Mouse (Mus musculus) heart, postnatal 36 days (tissue): ENCODE data around the gene Rhof. TPM values are rescaled to one million over a fixed set of nuclear protein-coding genes. Genes with fewer than 3 reads are reported as not detected.

Experiments
- DNase-seq, 2 experiments: peaks; one replicate each; pipeline ENCODE4 v3.0.0; 2021 to 2022
- intact Hi-C: fragments of 180-260 bp; cut with DNase I; formaldehyde crosslinking; loops from one replicate; pipeline ENCODE4 v1.15.1; 2025
- total RNA-seq, 2 experiments: library from RNA; stranded (reverse); gene quantifications; 2 replicates each; pipeline ENCODE4 v1.2.3; 2021

Gene Rhof
- under 1 TPM; 0.44 to 0.68 TPM for total RNA-seq

DNA sequence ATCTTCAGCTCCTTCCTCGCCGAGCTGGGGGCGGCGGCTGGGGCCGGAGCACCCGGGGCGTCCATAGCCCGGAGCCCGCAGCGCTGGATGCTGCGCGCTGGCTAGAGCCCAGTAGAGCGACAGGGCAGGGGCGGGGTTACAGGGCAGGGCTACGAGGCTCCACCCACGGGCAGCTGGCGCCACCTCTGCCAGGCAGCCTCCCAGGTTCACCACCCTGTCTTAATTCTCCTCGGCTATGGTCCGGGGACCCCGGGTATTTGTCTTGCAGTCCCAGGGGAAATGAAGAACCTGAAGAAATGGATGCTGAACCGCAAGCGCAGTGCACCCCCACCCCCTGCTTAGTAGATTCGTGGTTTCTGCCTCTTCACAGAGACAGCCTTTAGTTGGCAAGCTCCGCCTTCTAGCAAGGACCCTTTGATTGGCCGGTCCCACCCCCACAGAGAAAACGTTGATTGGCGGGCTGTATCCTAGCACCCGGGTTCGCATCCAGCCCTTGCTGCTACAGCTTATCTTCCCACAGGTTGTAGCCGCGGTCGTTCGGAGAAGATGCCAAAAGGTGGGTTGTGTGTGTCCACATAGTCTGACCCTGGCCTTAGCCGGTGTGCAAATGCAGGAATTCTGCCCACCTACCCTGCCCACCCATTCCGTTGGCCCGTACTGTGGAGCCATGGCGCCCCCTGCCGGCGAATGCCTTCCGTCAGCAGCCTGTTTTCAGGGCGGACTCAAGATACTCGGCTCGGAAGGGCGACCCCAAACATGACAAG is at the start of gene Rhof:
Gene Rhof (minus strand): TSS at position 385 of the 764 bp plus-strand sequence.
- DNase-seq = peak; percentile 86 to 91
- intact Hi-C loops = loop anchor here (1.0 kb wide), 5 partner anchors 15 to 69 kb away; no protein-coding TSS in a partner anchor

DNA sequence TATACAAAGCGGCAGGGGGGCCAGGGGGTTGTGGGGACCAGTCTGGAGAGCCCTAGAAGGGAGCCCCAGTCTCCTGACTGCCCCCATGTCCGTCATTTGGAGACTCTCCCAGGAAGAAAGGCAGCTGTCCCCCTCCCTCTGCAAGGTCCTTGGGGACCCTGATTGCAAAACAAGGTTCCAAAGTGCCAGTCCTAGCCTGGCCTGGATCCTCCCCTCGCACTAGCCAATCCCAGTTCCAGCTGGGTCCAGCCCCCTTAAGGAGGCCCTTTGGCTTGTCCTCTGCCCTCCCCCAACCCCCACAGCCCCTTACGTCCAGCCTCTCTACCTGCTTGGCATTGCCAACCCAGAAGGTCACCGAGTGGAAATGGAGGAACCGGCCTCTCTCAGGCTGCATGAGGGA is 49.0 kb upstream of the Rhof start:
- peak in 1 of 2 experiments; percentile 27 for DNase-seq
- intact Hi-C loops = no loop called here

- no peak for DNase-seq
- intact Hi-C loops = no loop called here
These were observed 47.9 kb upstream of the Rhof start for GRCm38 (mm10) chr5:123180390-123180789.

DNA sequence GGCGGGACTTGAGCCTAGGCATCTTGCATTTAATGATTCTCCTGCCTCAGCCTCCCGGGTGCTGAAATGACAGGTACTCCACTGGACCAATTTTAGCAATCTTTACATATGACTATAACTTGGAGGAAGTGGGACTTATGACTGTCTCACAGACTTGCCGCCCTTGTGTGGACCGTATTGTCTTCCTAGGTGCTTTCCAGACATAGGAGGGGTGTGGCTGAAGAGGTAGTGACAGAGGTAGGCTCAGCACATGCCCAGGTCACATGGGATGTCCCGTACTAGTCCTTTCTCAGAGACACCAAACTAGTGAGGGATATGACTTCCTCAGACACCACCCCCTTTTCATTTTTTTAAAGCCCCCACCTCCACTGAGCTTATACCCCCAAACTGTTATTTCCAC is 46.3 kb upstream of the Rhof start:
- DNase-seq = no peak
- intact Hi-C loops = no loop called here

DNA sequence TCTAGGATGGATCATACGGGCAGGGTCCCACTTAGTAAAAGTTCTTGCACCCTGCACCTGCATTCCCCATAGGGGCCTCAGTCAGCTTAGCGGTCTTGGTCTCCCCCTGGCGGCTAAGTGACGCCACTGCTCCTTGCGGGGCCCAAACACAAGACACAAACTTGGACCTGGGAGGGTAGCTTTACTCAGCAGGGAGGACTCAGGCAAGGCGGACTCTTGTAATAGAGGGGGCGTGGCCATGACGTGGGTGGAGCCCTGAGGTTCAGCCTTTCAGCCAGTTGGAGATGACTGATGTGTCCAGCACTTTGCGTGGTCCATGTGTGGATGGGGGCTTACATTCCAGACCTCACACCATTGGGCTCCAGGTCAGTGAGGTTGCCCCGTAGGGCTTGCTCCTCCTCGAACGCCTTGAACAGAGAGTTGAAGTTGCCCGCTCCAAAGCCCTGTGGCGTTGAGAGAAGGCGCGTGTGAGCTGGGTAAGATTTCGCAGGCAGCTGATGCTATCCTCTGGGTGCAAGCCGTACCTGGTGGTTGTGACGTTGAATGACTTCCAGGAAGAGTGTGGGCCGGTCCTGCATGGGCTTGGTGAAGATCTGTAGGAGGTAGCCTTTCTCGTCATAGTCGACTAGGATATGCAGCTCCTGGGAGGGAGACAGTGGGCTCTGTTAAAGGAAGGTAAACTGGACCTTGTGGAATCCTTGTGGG is 39.3 kb upstream of the Rhof start:
- intact Hi-C loops = loop anchor here (1.0 to 5.0 kb wide), 5 partner anchors 21 to 204 kb away; no protein-coding TSS in a partner anchor

GRCm38 (mm10) chr5:123170365-123170764 is 37.9 kb upstream of the Rhof start:
- intact Hi-C loops = loop anchor here (2.0 to 5.0 kb wide), 2 partner anchors 20 to 203 kb away; no protein-coding TSS in a partner anchor
- DNase-seq = no peak

More for the DNA sequence above, 39.3 kb upstream of the Rhof start:
- peak; percentile 82 to 87 for DNase-seq

DNA sequence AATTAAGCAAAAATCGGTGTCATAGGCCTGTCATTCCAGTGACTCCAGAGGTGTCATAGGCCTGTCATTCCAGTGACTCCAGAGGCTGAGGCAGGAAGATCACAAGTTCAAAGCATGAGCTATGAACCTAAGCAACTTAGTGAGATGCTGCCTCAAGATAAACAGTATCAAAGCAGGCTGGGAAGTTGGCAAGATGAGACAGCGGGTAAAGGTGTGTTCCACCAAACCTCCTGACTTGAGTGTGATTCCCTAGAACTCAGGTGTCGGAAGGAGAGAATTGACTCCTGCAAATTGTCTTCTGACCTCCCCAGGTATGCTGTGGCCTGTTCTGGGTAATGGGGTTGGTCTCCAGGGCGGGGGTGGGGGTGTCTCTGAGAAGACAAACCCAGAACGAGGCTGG is 36.8 kb upstream of the Rhof start, which contains the start of gene Psmd9:
Gene Psmd9 (plus strand): TSS at position 130 of the 400 bp plus-strand sequence.
- intact Hi-C loops = no loop called here
- DNase-seq = no peak

- intact Hi-C loops = no loop called here
- no peak for DNase-seq
These were observed 35.1 kb upstream of the Rhof start for GRCm38 (mm10) chr5:123167591-123167990.

DNA sequence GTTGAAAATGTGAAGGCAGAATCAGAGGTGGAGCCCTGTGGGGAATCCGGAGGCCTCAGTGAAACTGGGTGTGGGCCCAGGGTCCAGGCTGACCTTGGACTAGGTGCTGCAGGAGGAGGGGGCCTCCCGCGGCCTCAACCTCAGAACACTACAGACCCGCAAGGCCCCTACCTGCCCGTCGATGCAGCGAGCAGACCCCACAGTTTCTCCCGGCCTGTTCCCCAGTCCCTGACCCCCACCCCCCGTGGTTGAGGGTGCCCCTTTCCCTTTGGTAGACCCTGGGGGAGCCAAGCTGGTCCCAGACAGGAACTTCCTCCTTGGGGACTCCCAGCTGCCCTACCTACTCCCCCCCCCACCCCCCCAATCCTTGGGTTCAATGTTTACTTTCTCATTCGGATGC is 33.9 kb upstream of the Rhof start:
- no peak for DNase-seq
- intact Hi-C loops = no loop called here

- intact Hi-C loops = no loop called here
- DNase-seq = no peak
These were observed 30.4 kb upstream of the Rhof start for GRCm38 (mm10) chr5:123162942-123163341.

DNA sequence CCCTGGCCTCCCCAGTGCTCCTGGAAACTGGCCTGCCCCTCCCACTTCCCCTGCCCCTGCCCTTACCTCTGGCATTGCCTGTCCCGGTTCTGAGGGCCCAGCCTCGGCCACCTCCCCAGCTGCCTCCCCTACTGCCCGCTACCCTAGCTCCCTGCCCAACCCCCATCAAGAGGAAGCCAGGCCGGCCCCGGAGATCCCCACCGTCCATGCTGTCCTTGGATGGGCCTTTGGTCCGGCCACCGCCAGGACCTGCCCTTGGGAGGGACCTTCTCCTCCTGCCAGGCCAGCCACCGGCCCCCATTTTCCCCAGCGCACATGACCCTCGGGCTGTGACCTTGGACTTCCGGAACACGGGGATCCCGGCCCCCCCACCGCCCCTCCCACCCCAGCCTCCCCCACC is 27.8 kb upstream of the Rhof start:
- no peak for DNase-seq
- intact Hi-C loops = no loop called here

GRCm38 (mm10) chr5:123159866-123160265 is 27.4 kb upstream of the Rhof start:
- DNase-seq = no peak
- intact Hi-C loops = no loop called here

- no peak for DNase-seq
- intact Hi-C loops = no loop called here
These were observed 27.0 kb upstream of the Rhof start for GRCm38 (mm10) chr5:123159446-123159845.

DNA sequence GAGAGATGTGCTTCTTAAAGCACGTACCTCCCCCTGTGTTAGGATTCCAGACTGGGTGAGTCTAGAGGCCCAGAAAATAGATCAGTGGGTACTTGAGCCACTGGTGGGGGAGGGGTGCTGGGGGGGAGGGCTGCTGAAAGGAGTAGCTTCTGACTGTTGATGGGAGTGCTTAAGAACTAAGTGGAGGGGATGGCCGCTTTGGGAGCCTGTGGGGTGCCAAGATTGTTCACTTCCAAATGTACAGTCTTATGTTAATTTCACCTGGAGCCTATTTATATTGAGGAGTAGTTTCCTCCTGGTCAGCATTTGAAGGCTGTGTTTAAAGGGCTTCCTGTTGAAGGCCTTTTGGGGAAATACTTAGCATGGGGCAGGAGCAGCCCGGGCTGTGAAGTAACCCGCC is 25.5 kb upstream of the Rhof start:
- DNase-seq = no peak
- intact Hi-C loops = no loop called here

- intact Hi-C loops = no loop called here
- no peak for DNase-seq
These were observed 24.3 kb upstream of the Rhof start for GRCm38 (mm10) chr5:123156763-123157162.

GRCm38 (mm10) chr5:123155425-123155824 is 22.9 kb upstream of the Rhof start:
- intact Hi-C loops = loop anchor here (1.0 kb wide), 1 partner anchor 22 kb away; no protein-coding TSS in a partner anchor
- DNase-seq = peak; percentile 68 to 71

GRCm38 (mm10) chr5:123152901-123153300 is 20.4 kb upstream of the Rhof start:
- intact Hi-C loops = no loop called here
- no peak for DNase-seq

DNA sequence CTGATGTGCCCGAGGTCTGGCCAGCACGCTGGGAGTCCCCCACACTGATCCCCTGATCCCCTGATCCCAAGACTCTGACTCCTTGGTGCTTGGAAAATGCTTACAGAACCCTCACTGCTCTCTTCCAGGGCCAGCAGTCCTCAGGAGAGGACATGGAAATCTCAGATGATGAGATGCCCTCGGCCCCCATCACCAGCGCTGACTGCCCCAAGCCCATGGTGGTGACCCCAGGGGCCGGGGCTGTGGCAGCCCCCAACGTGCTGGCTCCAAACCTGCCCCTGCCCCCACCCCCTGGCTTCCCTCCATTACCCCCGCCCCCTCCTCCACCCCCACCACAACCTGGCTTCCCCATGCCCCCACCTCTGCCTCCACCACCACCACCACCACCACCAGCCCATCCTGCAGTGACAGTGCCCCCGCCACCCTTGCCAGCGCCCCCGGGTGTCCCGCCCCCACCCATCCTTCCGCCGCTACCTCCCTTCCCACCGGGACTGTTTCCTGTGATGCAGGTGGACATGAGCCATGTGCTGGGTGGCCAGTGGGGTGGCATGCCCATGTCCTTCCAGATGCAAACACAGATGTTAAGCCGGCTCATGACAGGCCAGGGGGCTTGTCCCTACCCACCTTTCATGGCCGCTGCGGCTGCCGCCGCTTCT is 19.3 kb upstream of the Rhof start:
- intact Hi-C loops = loop anchor here (2.0 kb wide), 1 partner anchor 19 kb away; no protein-coding TSS in a partner anchor
- DNase-seq = no peak

DNA sequence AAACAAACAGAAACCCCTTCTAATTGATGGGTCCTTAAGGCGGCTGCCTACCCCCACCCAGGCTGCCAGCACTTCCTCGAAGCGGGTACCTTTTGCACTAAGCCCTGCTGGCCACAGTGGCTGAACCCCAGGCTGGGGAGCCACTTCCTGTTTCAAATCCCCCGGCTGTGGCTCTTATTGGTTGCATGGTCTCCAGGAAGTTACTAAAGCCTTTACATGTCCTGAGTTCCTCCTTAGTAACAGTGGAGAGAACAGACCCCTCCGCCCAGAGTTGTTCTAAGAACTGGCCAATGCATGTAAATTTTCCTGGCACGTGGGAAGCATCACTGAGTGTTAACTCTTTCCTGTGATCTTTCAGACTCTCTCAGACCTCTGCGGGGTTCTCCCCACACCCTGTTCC is 18.6 kb upstream of the Rhof start:
- DNase-seq = peak; percentile 39
- intact Hi-C loops = loop anchor here (2.0 kb wide), 1 partner anchor 20 kb away; no protein-coding TSS in a partner anchor

DNA sequence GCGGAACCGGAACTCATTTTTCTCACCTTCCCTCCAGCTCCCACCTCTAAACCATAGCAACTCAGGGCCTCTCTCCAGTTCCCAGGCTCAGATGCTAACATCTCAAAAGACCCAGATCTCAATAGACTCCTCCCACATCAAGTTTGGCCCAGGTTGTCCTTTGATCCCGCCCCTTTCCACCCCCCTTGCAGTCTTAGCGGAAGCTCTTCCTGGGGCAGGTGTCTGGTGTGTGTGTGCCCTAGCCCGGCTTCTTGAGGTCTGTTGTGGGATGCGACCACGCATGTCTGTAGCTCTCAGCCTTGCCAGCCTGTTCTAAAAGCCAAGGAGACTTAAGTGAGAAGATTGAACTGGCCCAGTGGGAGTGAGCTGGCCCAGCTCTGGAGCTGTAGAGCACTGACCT is 18.1 kb upstream of the Rhof start:
- intact Hi-C loops = loop anchor here (2.0 kb wide), 1 partner anchor 20 kb away; no protein-coding TSS in a partner anchor
- DNase-seq = no peak
